Mouse (Mus musculus) hindbrain, embryonic 14.5 days (tissue): Measurements from ENCODE around the gene Ldlrad3. TPM values are rescaled to one million over a fixed set of nuclear protein-coding genes. Genes with fewer than 3 reads are reported as not detected.
A peak's percentile ranks its signal among the peaks of the same experiment; 100 is the strongest.

Source experiments
- ATAC-seq: fragments of 200-750 bp; cut with Nextera tagmentation; 2 replicates; pipeline ENCODE4 v1.8.0; 2017; ENCODE audit warnings: moderate number of reproducible peaks, mild to moderate bottlenecking, moderate TSS enrichment, moderate library complexity; ENCODE audit not compliant: low FRiP score
- DNase-seq: peaks from one replicate; pipeline ENCODE4 v3.0.0-alpha.2; 2015; ENCODE audit warnings: low spot score
- H3K27ac ChIP-seq: fragments of 300-500 bp; sonication (generic); 2 replicates; pipeline ENCODE4 v1.5.1; 2014; ENCODE audit warnings: mild to moderate bottlenecking, moderate library complexity
- H3K27me3 ChIP-seq: fragments of 300-500 bp; sonication (generic); 2 replicates; pipeline ENCODE4 v1.6.1; 2014; ENCODE audit warnings: mild to moderate bottlenecking, low read length, mixed read lengths; ENCODE audit not compliant: control insufficient read depth, insufficient read depth
- H3K36me3 ChIP-seq: fragments of 300-500 bp; sonication (generic); replicated peaks from 2 replicates; pipeline ENCODE4 v1.6.1; 2014; ENCODE audit not compliant: control insufficient read depth, insufficient read depth
- H3K4me1 ChIP-seq: fragments of 300-500 bp; sonication (generic); replicated peaks from 2 replicates; pipeline ENCODE4 v1.6.1; 2014; ENCODE audit warnings: antibody characterized with exemption, low read length, mixed read lengths; ENCODE audit not compliant: control insufficient read depth, insufficient read depth
- H3K4me2 ChIP-seq: fragments of 300-500 bp; sonication (generic); replicated peaks from 2 replicates; pipeline ENCODE4 v1.6.1; 2014; ENCODE audit warnings: mild to moderate bottlenecking, moderate library complexity
- H3K4me3 ChIP-seq: fragments of 300-500 bp; sonication (generic); replicated peaks from 2 replicates; pipeline ENCODE4 v1.5.1; 2014; ENCODE audit warnings: mild to moderate bottlenecking, low read length
- H3K9ac ChIP-seq: fragments of 300-500 bp; sonication (generic); 2 replicates; pipeline ENCODE4 v1.6.1; 2014
- H3K9me3 ChIP-seq: fragments of 300-500 bp; sonication (generic); 2 replicates; pipeline ENCODE4 v1.6.1; 2016; ENCODE audit warnings: low read length; ENCODE audit not compliant: control insufficient read depth
- WGBS: fragments of 180-500 bp; shearing (Covaris S2); extraction: QIAGEN DNeasy Blood & Tissue Kit; methylation state at CpG from one replicate; pipeline ENCODE4 v1.1.7; 2014; 5-methylcytosine and 5-hydroxymethylcytosine counted together
- polyA plus RNA-seq: library from polyadenylated mRNA; unstranded; fragments of >200 nt; fragmentation: Nextera tagmentation; extraction: Ambion mirVana; gene quantifications from 2 replicates; pipeline ENCODE4 v1.2.1, GENCODE M21; 2014

The Ldlrad3 gene
- polyA plus RNA-seq, 1 experiment from 2014 or later = 29.4 TPM

GRCm38 (mm10) chr2:102113801-102114200 lies 72.4 kb downstream of the Ldlrad3 start:
- no peak overlapping the region for H3K9ac ChIP-seq
- ATAC-seq (no peak), DNase-seq (no peak)
- H3K4me3 ChIP-seq = no peak overlapping the region
- no peaks in the 10 kb centered on the region for H3K9me3 ChIP-seq
- peaks cover 20% of the 10 kb centered on the region for H3K4me1 ChIP-seq
- H3K4me2 ChIP-seq = no peak overlapping the region
- H3K27ac ChIP-seq = no peak overlapping the region
- 94% methylated on average over 3 of the region's 3 CpGs for whole genome bisulfite sequencing
- H3K36me3 ChIP-seq = no peaks in the 10 kb centered on the region
- no peaks in the 10 kb centered on the region for H3K27me3 ChIP-seq

DNA sequence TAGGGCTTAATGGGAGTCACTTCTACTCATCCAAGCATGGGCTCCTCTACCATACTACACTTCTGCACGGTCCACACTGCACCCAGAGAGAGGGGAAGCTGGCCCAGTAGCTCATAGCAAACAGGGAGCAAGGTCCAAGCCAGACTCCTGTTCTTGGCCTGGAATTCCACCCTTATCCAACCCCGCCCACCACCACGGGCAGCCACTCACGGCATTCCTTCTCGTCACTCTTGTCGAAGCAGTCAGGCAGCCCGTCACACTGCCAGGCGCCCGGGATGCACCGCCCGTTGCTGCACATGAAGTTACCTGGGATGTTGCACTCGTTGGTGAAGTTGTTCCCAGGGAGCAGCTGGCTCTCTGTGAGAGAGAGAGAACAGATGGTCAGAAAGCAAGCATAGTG lies 72.9 kb downstream of the Ldlrad3 start:
- no peak overlapping the region for H3K4me2 ChIP-seq
- DNase-seq = no peak
- 75% methylated on average over 12 of the region's 12 CpGs for WGBS

DNA sequence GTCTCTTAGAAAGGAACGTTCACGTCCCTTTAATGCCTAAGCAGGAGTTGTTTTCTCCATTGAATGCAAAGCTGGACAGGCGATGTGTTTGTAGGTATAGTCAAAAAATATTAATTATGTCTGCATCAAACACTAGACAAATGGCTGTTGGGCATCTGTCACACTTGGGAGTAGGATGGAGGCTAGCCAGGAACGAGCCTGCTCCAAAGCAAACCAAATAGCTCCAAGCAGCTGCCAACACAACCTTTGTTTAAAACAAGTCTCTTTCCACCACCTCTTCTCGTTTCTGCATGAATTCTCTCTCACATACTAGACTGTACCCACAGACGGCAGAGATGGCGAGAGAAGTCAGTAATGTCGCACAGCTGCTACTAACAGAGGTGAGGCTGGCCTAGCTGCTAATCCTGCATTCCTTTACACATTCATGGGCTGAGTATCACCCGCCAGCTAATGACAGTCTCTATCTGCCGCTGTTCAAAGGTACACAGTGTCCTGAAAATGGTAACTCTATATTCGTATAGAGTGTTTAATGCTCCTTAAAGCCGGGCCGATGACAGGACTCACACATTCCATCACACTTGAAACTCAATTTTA lies 74.2 kb downstream of the Ldlrad3 start:
- Histone ChIP-seq H3K36me3 (no peaks in the 10 kb centered on the region), H3K9ac (no peak overlapping the region), H3K27ac (no peak overlapping the region), H3K4me3 (no peak overlapping the region), H3K4me1 (peaks cover 6% of the 10 kb centered on the region; the same call in 1 of the 2 replicates), H3K4me2 (no peak overlapping the region), H3K27me3 (no peaks in the 10 kb centered on the region), H3K9me3 (no peaks in the 10 kb centered on the region)
- WGBS = 74% methylated on average over 13 of the region's 13 CpGs
- ATAC-seq (no peak), DNase-seq (no peak)

More for the DNA sequence above, 72.9 kb downstream of the Ldlrad3 start:
- H3K9ac ChIP-seq = no peak overlapping the region
- no peak overlapping the region for H3K27ac ChIP-seq
- no peak for ATAC-seq
- no peak overlapping the region for H3K4me3 ChIP-seq
- H3K27me3 ChIP-seq = no peaks in the 10 kb centered on the region
- peaks cover 19% of the 10 kb centered on the region for H3K4me1 ChIP-seq
- no peaks in the 10 kb centered on the region for H3K36me3 ChIP-seq
- H3K9me3 ChIP-seq = no peaks in the 10 kb centered on the region

GRCm38 (mm10) chr2:102110306-102110705 lies 75.9 kb downstream of the Ldlrad3 start:
- ATAC-seq (no peak), DNase-seq (no peak)
- Histone ChIP-seq H3K9ac (no peak overlapping the region), H3K4me3 (no peak overlapping the region), H3K27ac (no peak overlapping the region), H3K27me3 (no peaks in the 10 kb centered on the region), H3K4me1 (no peaks in the 10 kb centered on the region), H3K36me3 (no peaks in the 10 kb centered on the region), H3K9me3 (no peaks in the 10 kb centered on the region), H3K4me2 (no peak overlapping the region)
- 94% methylated on average over 2 of the region's 2 CpGs for WGBS

- H3K4me3 ChIP-seq = no peak overlapping the region
- no peak overlapping the region for H3K9ac ChIP-seq
- DNase-seq (peak; percentile 63), ATAC-seq (0 out of 2 replicates have a peak, but pooled peaks have one; percentile 21)
- no peaks in the 10 kb centered on the region for H3K9me3 ChIP-seq
- H3K27ac ChIP-seq = no peak overlapping the region
- no peaks in the 10 kb centered on the region for H3K4me1 ChIP-seq
- H3K36me3 ChIP-seq = no peaks in the 10 kb centered on the region
- no peaks in the 10 kb centered on the region for H3K27me3 ChIP-seq
- 69% methylated on average over 6 of the region's 6 CpGs for WGBS
- H3K4me2 ChIP-seq = no peak overlapping the region
Measured at GRCm38 (mm10) chr2:102107280-102107679, 78.9 kb downstream of the Ldlrad3 start.

DNA sequence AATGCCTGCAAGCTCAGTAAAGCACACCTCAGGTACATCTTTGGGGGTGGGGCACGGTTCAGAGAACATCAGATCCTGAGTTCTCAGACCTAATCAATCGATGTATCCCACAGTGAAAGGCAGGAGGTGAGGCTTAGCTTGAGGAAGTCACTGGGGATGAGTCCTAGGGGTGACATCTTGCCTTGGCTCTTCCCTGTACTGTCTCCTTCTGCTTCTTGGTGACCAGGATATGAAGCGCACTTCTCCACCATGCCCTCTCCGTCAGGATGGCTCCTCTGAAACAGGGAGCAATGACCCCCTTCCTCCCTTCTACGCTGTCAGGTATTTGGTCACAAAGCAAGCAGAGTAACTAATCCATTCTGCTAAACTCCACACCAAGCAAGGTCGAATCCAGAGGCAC lies 79.5 kb downstream of the Ldlrad3 start:
- H3K9ac ChIP-seq = no peak overlapping the region
- ATAC-seq (no peak), DNase-seq (no peak)
- H3K4me3 ChIP-seq = no peak overlapping the region
- H3K4me2 ChIP-seq = no peak overlapping the region
- WGBS = 93% methylated on average over 6 of the region's 6 CpGs
- H3K27ac ChIP-seq = no peak overlapping the region
- no peaks in the 10 kb centered on the region for H3K9me3 ChIP-seq
- no peaks in the 10 kb centered on the region for H3K4me1 ChIP-seq
- H3K36me3 ChIP-seq = no peaks in the 10 kb centered on the region
- no peaks in the 10 kb centered on the region for H3K27me3 ChIP-seq

DNA sequence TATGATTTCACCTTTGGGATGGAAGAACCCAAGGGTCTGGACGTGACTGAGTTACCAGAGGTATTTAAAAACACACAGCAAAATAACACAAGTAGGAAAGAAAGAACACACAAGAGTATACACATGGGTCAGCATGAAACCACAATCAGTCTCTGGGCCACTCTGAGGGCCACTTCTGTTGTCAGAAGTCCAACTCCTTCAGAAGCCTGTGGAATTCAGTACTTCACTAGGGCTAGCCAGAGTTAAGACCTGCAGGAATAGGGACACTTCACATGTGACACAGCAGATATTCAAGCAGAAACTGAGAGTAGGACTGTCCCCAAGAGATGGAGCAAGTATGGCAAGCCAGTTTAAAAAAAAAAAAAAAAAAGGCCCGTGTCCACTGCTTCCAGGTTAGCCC lies 80.7 kb downstream of the Ldlrad3 start:
- DNase-seq = no peak
- Histone ChIP-seq H3K36me3 (no peaks in the 10 kb centered on the region), H3K27me3 (no peaks in the 10 kb centered on the region), H3K4me3 (no peak overlapping the region), H3K9ac (no peak overlapping the region), H3K4me1 (no peaks in the 10 kb centered on the region), H3K4me2 (no peak overlapping the region), H3K27ac (no peak overlapping the region), H3K9me3 (no peaks in the 10 kb centered on the region)
- WGBS = 72% methylated on average over 2 of the region's 2 CpGs
- no peak for ATAC-seq

DNA sequence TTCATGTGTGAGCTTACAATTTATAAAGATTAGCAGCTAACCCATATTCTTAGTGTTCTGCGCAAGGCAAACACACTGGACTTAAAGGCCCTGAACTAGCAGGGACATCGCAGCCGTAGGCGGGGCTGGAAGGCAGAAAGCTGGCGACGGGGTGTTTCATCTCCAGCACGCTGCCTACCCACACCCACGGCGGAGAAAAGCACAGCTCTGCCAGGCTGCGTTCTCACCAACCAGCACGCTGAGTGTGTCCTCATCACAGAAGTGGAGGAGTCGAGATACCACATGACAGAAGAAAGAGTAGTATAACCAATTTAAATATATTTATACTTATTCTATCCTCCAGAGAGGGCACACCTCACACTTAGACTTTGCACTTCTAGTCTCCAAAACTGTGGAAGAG lies 82.2 kb downstream of the Ldlrad3 start:
- no peak overlapping the region for H3K27ac ChIP-seq
- ATAC-seq (no peak), DNase-seq (no peak)
- H3K4me2 ChIP-seq = no peak overlapping the region
- 92% methylated on average over 12 of the region's 12 CpGs for WGBS
- H3K9ac ChIP-seq = no peak overlapping the region
- H3K27me3 ChIP-seq = no peaks in the 10 kb centered on the region
- no peaks in the 10 kb centered on the region for H3K9me3 ChIP-seq
- no peaks in the 10 kb centered on the region for H3K4me1 ChIP-seq
- no peaks in the 10 kb centered on the region for H3K36me3 ChIP-seq
- H3K4me3 ChIP-seq = no peak overlapping the region

DNA sequence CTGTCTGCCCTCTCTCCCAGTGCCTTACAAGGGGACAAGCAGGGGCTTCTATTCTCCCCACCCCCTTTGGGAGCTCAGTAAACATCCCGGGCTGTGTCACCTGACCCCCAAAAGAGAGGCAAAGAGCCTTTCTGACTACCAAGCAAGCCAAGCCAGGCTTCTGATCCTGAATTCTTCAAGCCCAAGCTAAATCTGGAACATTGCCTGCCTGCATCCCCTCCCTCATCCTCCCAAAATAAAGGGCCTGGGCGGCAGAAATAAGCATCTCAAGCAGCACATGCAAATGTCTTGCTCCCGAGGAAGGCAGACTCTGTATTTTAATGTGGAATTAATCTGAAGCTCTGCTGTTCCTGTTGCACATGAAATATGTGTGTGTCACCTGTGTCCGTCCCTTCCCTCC lies 85.7 kb downstream of the Ldlrad3 start:
- no peaks in the 10 kb centered on the region for H3K36me3 ChIP-seq
- no peak for ATAC-seq
- H3K27ac ChIP-seq = no peak overlapping the region
- no peak overlapping the region for H3K4me3 ChIP-seq
- no peaks in the 10 kb centered on the region for H3K27me3 ChIP-seq
- DNase-seq = no peak
- WGBS = 64% methylated on average over 4 of the region's 4 CpGs
- no peak overlapping the region for H3K9ac ChIP-seq
- no peak overlapping the region for H3K4me2 ChIP-seq
- H3K4me1 ChIP-seq = no peaks in the 10 kb centered on the region
- H3K9me3 ChIP-seq = no peaks in the 10 kb centered on the region
